Mouse (Mus musculus) adrenal gland, adult (tissue): ENCODE measurements around the gene Prss53.
"Not testable (repeated sequence)": the region's sequence is repeated elsewhere in the genome, so short reads cannot be mapped to it uniquely, and the experiment has no call there.

Experiments
- DNase-seq, 2 experiments: peaks; one replicate each; pipeline ENCODE4 v3.0.0; 2022 to 2023; ENCODE audit warnings: low spot score in 1 of 2; ENCODE audit not compliant: inconsistent age in 2 of 2

The Prss53 gene

GRCm38 (mm10) chr7:127876467-127877348 is 14.1 kb downstream of the Prss53 start, which contains the start of gene Zfp668:
Gene Zfp668 (minus strand): TSS chr7:127876828.
- peak; percentile 91 to 97 for DNase-seq

GRCm38 (mm10) chr7:127876041-127876466 is 14.7 kb downstream of the Prss53 start, which contains the start of gene Zfp646:
Gene Zfp646 (plus strand): TSS chr7:127876221.
- DNase-seq = peak; percentile 82 to 94

- peak; percentile 93 to 97 for DNase-seq
Measured at GRCm38 (mm10) chr7:127875627-127876001, 15.2 kb downstream of the Prss53 start.

- no peak for DNase-seq
Measured at GRCm38 (mm10) chr7:127874812-127875626, 15.8 kb downstream of the Prss53 start.

GRCm38 (mm10) chr7:127870136-127870821 is 20.5 kb downstream of the Prss53 start:
- DNase-seq = no peak

- no peak for DNase-seq
Measured at GRCm38 (mm10) chr7:127869149-127869810, 21.5 kb downstream of the Prss53 start.

GRCm38 (mm10) chr7:127867641-127868040 is 23.1 kb downstream of the Prss53 start:
- DNase-seq = no peak

- no peak for DNase-seq
Measured at GRCm38 (mm10) chr7:127866434-127866833, 24.3 kb downstream of the Prss53 start.

- DNase-seq = no peak
Measured at GRCm38 (mm10) chr7:127858258-127858657, 32.5 kb downstream of the Prss53 start.

GRCm38 (mm10) chr7:127850906-127851305 is 39.9 kb downstream of the Prss53 start:
- DNase-seq = peak; percentile 50 to 77

GRCm38 (mm10) chr7:127849973-127850875 is 40.5 kb downstream of the Prss53 start:
- DNase-seq = no peak

GRCm38 (mm10) chr7:127842001-127842718 is 48.6 kb downstream of the Prss53 start:
- DNase-seq = peak; percentile 85 to 93

GRCm38 (mm10) chr7:127841340-127842000 is 49.3 kb downstream of the Prss53 start:
- peak; percentile 96 to 97 for DNase-seq

- DNase-seq = peak in 1 of 2 experiments; percentile 74
Measured at GRCm38 (mm10) chr7:127840886-127841285, 49.9 kb downstream of the Prss53 start.

- DNase-seq = not testable (repeated sequence)
Measured at GRCm38 (mm10) chr7:127840031-127840430, 50.7 kb downstream of the Prss53 start.

GRCm38 (mm10) chr7:127837878-127838277 is 52.9 kb downstream of the Prss53 start:
- not testable (repeated sequence) for DNase-seq

GRCm38 (mm10) chr7:127837473-127837872 is 53.3 kb downstream of the Prss53 start:
- DNase-seq = no peak
